Mouse (Mus musculus) cerebellum, adult 2 months (tissue): ENCODE data around the gene Ahsg. TPM values are rescaled to one million over a fixed set of nuclear protein-coding genes. Genes with fewer than 3 reads are reported as not detected.

Experiments used
- DNase-seq, 2 experiments: peaks; one replicate each; pipeline ENCODE4 v3.0.0; 2021
- H3K27ac ChIP-seq: fragments of 200-500 bp; 2 replicates; pipeline ENCODE4 v1.5.1; 2012; ENCODE audit warnings: low read length, control low read depth, inconsistent platforms; ENCODE audit not compliant: insufficient read depth
- H3K27me3 ChIP-seq: fragments of 200-500 bp; 2 replicates; pipeline ENCODE4 v1.6.1; 2012; ENCODE audit warnings: inconsistent platforms, mild to moderate bottlenecking, low read length, moderate library complexity; ENCODE audit not compliant: control insufficient read depth, insufficient read depth
- H3K4me1 ChIP-seq: fragments of 200-500 bp; 2 replicates; pipeline ENCODE4 v1.6.1; 2011; ENCODE audit warnings: low read length; ENCODE audit not compliant: control insufficient read depth, insufficient read depth
- H3K4me3 ChIP-seq: fragments of 200-500 bp; replicated peaks from 2 replicates; pipeline ENCODE3; 2011; ENCODE audit warnings: mild to moderate bottlenecking, low read depth, low read length, control low read depth; ENCODE audit not compliant: insufficient read depth
- CTCF ChIP-seq: fragments of 200-500 bp; IDR thresholded peaks from 2 replicates; pipeline ENCODE4 v1.5.1; 2011; ENCODE audit warnings: low read depth, mild to moderate bottlenecking, control low read depth, low read length, moderate library complexity, borderline replicate concordance; ENCODE audit not compliant: insufficient read depth
- POLR2A ChIP-seq: fragments of 200-500 bp; IDR thresholded peaks from 2 replicates; pipeline ENCODE4 v1.6.1; 2011; ENCODE audit warnings: low read length, control low read depth, borderline replicate concordance; ENCODE audit not compliant: insufficient read depth
- WGBS: fragments of 180-500 bp; shearing (Covaris S2); methylation state at CpG from one replicate; pipeline ENCODE4 v1.1.7; 2018; 5-methylcytosine and 5-hydroxymethylcytosine counted together
- polyA plus RNA-seq: library from polyadenylated mRNA; depleted of rRNA; stranded (reverse); fragments of >200 nt; gene quantifications from 2 replicates; pipeline ENCODE4 v1.2.3, GENCODE M21; 2012

Ahsg gene
- polyA plus RNA-seq, 1 experiment, result not detected

- Histone ChIP-seq H3K4me3 (no peak overlapping the region), H3K27ac (no peak overlapping the region), H3K4me1 (no peaks in the 10 kb centered on the region), H3K27me3 (no peaks in the 10 kb centered on the region)
- no peak for TF ChIP-seq CTCF
- TF ChIP-seq POLR2A, result no peak
- DNase-seq, result no peak
Observed at GRCm38 (mm10) chr16:22914276-22914675, 23.2 kb downstream of the Ahsg start.

GRCm38 (mm10) chr16:22918034-22918433 is 27.0 kb downstream of the Ahsg start, which contains the start of gene Fetub:
Gene Fetub, plus strand, starts transcription at chr16:22918334.
- H3K27me3 ChIP-seq, result no peaks in the 10 kb centered on the region
- H3K27ac ChIP-seq, result no peak within 1 kb of the TSS
- H3K4me3 ChIP-seq, result no peak within 1 kb of the TSS
- no peak for TF ChIP-seq CTCF
- no peaks in the 10 kb centered on the region for H3K4me1 ChIP-seq
- WGBS, result 94% methylated on average over 5 of the region's 5 CpGs
- no peak for DNase-seq

GRCm38 (mm10) chr16:22918664-22919312 is 27.7 kb downstream of the Ahsg start:
- WGBS, result 74% methylated on average over 15 of the region's 15 CpGs
- no peaks in the 10 kb centered on the region for H3K27me3 ChIP-seq
- no peaks in the 10 kb centered on the region for H3K4me1 ChIP-seq
- no peak for DNase-seq
- TF ChIP-seq CTCF (no peak), POLR2A (no peak)
- no peak overlapping the region for H3K4me3 ChIP-seq
- H3K27ac ChIP-seq, result no peak overlapping the region

DNA sequence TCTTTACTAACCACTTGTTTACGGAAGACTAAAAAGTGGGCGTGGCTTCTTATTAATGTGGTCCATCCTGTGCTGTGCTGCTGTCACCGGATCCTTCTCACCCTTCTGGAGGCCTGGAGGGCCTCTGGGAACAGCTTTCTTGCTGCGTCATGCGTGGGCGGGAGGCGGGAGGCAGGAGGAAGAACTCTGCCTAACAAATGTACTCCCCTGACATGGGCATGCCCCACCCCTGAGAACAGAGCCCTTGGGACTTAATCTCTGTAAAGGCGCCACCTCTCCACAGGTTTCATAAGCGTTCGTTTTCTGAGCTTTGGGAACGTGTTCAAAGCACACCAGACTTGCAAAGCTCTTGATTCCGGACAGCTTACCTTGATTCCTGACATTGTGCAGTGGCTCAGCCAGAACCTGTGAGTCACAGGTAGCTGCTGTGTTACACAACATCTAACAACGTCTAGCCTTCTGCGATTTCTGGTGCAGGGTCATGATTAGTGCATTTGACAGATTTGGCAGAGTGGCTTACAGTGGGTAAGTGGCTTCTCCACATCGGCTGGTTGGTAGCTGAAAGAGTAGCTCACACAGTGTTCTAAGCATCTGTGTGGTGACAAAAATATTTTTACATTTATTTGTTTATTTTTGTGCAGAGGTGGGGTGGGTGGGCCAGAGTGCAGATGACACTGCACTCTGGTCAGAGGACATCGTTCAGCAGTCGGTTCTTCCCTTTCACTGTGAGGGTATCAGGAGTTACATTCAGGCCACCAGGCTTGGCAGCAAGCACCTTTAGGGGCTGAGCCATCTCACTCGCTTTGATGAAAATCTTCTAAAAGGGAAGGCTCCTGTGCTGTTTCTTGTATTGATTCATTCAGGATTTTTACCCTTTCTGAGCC is 29.1 kb downstream of the Ahsg start:
- TF ChIP-seq POLR2A (no peak), CTCF (no peak)
- Histone ChIP-seq H3K4me1 (no peaks in the 10 kb centered on the region), H3K27ac (no peak overlapping the region), H3K27me3 (no peaks in the 10 kb centered on the region), H3K4me3 (no peak overlapping the region)
- no peak for DNase-seq
- 56% methylated on average over 18 of the region's 18 CpGs for WGBS

DNA sequence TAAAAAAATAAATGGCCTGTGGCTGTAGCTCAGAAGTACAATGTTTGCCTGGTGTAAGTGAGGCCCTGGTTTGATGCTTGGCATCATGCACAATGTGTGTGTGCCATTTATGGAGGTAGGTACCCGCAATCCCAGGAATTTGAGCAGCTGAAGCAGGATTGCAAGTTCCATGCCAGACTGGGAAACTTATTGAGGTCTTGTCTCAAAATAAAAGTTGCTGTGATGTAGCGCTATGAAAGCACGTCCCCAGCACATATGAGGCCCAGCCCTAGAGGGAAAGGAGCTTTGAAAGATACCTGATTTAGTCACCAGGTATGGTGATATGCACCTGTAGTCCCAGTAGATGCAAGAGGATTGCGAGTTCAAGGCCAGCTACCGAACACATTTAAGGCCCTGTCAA is 30.7 kb downstream of the Ahsg start:
- Histone ChIP-seq H3K27me3 (no peaks in the 10 kb centered on the region), H3K4me3 (no peak overlapping the region), H3K27ac (no peak overlapping the region), H3K4me1 (no peaks in the 10 kb centered on the region)
- TF ChIP-seq POLR2A, result no peak
- TF ChIP-seq CTCF, result no peak
- no peak for DNase-seq
- 94% methylated on average over 5 of the region's 5 CpGs for WGBS

DNA sequence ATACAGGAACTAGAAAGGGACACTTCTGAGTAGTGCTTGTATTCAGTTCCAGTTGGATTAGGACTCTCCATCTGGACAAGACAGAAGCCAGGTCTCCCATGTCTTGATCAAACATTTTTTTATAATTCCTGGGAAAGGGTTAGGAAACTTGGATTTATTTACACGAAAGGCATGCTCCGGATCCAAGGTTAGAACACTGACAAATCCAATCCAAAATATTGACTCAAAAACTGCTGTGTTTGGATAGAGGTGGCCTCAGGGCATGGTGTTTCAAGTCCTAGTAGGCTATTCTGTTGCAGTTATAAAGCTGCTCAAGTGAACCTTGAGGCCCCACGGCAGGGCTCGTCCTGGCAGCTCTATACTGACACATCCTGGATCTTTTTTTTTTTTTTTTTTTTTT is 31.4 kb downstream of the Ahsg start:
- Histone ChIP-seq H3K27me3 (no peaks in the 10 kb centered on the region), H3K4me3 (no peak overlapping the region), H3K4me1 (no peaks in the 10 kb centered on the region), H3K27ac (no peak overlapping the region)
- 74% methylated on average over 4 of the region's 4 CpGs for WGBS
- no peak for TF ChIP-seq CTCF
- no peak for TF ChIP-seq POLR2A
- no peak for DNase-seq

GRCm38 (mm10) chr16:22929575-22929974 is 38.5 kb downstream of the Ahsg start:
- TF ChIP-seq POLR2A, result no peak
- no peak for TF ChIP-seq CTCF
- H3K27ac ChIP-seq, result no peak overlapping the region
- H3K4me3 ChIP-seq, result no peak overlapping the region
- no peak for DNase-seq
- H3K4me1 ChIP-seq, result no peaks in the 10 kb centered on the region
- 7% methylated on average over 6 of the region's 6 CpGs for WGBS
- no peaks in the 10 kb centered on the region for H3K27me3 ChIP-seq
